Mouse (Mus musculus): ENCODE data around the gene Auts2. TPM values are rescaled to one million over a fixed set of nuclear protein-coding genes. Genes with fewer than 3 reads are reported as not detected.

The Auts2 gene
- total RNA-seq, 2 experiments from 2014 or later = 3.3 TPM; not detected in 1

DNA sequence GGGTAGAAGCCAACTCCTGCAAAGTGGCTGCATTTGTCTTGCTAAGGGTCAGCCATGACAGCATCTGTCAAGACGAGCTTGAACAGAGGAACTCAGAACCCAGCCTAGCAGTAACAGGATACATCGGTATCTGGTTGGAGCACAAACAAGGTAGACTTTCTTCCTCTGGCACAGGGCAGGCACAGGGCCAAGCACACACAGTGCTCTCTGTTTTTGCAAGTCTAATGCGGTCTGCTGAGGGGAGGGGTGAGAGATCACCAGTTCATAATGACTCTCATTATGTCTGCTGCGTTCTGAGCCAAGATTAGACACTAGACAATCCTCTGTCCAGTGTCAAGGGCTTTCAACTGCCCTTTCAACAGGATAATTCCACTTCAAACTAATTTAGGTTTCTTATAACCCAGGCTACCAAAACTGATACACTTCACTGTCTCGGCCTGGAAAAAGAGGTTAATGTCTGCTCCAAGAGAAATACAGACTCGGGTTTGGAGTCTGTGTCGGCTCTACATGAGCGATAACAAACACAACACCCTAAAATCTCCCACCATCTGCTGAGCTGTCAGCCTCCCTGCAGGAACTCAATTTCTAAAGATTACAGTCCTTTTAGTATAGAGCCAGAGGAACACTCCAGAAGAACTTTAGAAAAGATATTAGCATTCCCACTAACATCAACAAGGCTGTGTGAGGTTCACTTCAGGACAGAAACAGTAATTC lies 313.3 kb downstream of the Auts2 start:
- ATAC-seq (replicated peaks; ENCODE audit: low FRiP score, low TSS enrichment, poor library complexity, severe bottlenecking) = peak; percentile 51; the same call in 1 of the 2 replicates

DNA sequence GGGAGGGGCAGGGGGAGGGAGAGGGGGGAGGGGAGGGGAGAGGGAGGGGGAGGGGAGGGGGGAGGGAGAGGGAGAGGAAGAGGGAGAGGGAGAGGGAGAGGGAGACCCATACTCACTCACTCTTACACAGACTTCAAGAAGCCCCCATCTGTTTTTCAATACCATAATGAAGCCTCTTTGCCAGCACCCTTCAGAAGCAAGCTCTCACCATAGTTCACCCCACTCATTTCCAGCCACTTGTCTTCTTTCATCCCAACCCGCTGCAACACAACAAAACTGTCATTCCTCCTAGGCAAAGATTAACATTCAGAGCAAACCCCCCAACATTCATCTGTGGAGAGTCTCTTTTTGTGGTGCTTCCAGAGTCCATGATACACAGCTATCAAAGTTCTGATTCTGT lies 314.1 kb downstream of the Auts2 start:
- no peak for ATAC-seq (replicated peaks; ENCODE audit: low FRiP score, low TSS enrichment, poor library complexity, severe bottlenecking)

DNA sequence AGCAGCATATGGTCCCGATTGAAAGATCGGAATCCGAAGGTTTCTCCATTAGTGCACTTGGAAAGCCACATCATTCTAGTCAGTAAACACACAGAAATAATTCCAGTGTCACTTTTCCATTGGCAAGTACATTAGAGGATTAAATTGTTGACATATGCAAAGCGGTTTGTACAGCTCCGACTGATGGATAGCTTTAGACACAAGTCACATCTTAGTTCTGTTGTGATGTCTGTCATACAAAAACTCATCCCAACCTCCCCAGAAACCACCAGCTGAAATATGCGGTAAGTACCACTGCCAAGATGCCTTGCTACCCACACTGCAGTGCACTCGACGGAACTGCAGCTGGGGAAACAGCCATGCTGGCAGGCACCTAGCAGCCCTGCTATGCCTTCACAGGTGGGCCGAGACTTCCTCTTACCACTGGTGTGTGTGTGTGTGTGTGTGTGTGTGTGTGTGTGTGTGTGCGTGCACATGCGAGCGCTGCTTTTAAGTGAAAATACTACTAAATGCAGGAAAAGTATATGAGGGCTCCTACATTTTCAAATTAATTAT lies 322.7 kb downstream of the Auts2 start:
- ATAC-seq (replicated peaks; ENCODE audit: low FRiP score, low TSS enrichment, poor library complexity, severe bottlenecking) = no peak

DNA sequence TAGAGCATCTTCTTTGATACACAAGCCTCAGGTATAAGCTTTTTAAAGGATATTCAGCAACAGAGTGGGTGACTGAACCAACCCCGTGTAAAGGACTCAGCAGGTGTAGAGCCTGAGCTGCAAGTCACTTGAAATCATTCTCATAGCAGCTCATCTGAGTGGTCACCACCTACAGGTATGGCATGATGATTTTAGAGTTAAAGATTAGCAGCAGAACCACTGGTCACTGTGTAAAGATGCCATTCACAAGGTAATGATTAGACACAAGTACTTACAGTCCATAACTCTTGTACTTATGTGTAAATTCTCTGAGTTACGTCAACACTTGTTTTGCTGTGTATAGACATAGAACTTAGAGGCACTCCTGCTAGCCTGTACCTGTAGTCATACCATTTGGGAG lies 327.0 kb downstream of the Auts2 start:
- ATAC-seq (replicated peaks; ENCODE audit: low FRiP score, low TSS enrichment, poor library complexity, severe bottlenecking) = no peak

DNA sequence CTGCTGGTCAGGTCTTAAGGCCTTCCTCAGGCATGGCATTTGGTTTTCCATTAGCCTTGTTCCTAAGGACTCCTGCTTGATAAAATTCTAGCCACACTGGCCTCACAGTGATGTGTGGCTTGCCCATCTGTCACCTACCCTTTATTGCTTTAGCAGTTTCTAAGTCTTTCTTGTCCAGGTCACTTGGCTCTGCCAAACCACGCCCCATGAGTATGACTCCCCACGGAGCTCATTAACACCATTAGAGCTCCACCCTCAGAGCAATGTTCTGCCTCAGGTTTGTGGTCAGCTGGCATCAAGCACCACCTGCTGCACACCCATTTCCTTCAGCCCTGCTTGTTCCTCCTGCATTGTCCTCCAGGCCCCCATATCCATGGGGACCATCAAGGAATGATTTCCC lies 330.7 kb downstream of the Auts2 start:
- no peak for ATAC-seq (replicated peaks; ENCODE audit: low FRiP score, low TSS enrichment, poor library complexity, severe bottlenecking)

DNA sequence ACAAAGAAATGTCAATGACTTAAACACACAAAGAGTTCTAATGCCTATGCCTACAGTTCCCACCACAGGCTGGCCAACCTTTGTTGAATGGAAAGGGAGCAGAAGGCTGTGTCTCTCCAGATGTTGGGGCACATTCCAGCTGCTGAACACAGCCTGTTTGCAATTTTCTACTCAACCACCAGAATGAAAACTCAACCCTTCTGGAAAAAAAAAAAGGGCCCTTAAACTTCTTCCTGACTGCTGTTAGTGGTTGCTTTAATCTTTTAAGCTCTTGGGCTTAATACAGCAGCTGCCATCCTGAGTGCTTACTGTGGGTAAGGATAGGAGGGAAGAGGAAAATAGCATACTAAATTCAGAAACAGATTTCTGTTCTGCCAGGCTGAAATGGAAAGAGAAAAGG lies 333.4 kb downstream of the Auts2 start:
- ATAC-seq (replicated peaks; ENCODE audit: low FRiP score, low TSS enrichment, poor library complexity, severe bottlenecking) = no peak

DNA sequence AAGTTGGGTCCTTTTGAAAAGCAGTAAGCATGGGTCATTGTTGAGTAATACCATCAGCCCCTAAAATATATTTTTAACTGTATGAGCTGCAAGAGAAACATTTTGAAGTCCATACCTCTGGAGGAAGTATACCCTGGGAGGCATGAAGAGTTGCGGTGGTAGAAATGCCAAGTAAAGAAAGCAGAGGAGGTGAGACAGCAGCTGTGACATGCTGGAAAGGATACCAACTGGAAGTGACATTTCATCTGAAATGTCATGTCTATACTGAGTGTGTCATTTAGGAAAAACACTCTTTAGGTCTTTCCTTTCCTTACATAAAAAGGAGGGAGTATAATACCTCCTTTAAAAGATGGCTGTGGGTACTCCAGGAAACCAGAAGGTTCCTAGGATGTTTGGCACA lies 336.9 kb downstream of the Auts2 start:
- no peak for ATAC-seq (replicated peaks; ENCODE audit: low FRiP score, low TSS enrichment, poor library complexity, severe bottlenecking)

DNA sequence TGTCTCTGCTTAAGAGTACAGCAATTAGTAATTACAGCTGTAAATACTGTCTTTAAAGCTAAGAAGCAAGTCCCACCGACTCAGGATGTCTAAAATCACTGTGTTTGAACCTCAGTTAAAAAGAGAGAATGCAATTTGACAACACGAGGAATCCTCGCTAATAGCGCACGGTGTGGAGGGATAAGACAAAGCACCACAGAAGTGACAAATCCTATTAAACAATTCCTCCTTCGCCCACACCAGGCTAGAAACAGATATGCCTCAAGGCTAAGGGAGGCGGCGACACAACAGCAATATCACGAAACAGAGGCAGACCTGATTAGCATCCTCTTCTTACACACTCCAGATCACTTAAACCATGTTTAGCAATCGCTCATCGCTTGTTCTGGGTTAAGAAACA lies 339.3 kb downstream of the Auts2 start:
- ATAC-seq (replicated peaks; ENCODE audit: low FRiP score, low TSS enrichment, poor library complexity, severe bottlenecking) = no peak

DNA sequence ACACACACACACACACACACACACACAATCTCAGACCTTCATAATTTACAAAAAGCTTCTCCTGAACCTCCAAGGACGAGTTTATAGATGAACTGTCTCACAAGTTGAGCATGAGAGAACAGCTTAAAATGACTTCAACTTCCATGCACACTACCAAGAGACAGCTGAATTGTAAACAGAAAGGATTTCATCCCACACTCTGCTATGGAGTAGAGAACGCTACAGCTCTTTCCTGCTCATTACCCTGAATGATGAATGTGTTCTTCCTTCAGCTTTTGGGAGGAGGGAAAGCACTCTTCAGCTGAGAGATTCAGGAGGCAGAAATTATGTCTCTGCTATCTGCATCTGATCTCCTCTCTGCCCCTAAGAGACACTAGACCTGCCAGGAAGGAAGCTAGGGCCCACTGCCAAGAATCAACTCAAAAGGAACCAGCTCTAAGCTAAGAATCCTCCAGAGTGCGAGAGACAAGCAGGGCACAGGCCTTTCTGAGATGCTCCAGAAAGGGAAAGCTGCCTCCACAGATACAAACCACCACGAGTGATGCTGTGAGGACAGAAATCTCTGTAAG lies 342.0 kb downstream of the Auts2 start:
- ATAC-seq (replicated peaks; ENCODE audit: low FRiP score, low TSS enrichment, poor library complexity, severe bottlenecking) = no peak

DNA sequence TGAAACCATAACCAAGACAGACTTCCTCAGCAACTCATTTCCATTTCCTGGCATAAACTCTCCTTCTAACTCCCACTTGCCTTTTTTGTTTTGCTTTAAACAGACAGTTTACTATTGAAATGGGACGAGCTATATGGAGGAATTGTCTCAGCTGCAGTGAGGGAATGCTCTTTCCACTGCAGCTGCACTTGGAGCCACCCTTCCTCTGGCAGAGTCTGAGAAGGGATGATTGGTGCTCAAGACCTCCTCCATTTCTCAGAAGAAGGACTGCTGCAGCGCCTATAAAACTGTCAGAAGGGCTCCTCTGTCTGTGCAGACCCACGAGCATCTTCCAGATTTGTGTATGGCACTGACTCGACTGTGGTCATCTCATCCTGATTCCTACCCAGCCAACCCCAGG lies 342.5 kb downstream of the Auts2 start:
- no peak for ATAC-seq (replicated peaks; ENCODE audit: low FRiP score, low TSS enrichment, poor library complexity, severe bottlenecking)

DNA sequence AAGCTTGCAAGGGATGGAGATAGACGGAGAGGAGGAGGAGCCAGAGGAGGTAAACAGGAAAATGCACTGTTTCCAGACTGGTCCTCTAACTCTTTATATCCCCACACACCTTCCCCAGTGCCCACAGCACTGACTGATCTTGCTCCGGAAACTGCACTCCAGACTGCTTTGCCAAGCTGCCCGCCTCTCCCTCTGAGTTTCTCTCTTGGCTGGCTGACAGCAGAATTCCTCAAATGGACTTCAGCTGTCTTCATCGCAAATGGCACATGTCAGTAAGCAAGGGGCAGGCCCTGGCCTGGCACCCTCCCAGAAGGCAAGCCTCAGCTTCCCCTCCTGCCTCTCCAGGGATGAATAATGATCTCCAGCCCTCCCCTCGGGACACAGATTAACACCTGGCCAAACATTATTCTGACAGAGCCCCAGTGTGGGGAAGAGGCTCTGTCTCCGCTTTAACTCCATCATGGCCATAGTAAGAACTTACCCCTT lies 348.1 kb downstream of the Auts2 start:
- no peak for ATAC-seq (replicated peaks; ENCODE audit: low FRiP score, low TSS enrichment, poor library complexity, severe bottlenecking)

DNA sequence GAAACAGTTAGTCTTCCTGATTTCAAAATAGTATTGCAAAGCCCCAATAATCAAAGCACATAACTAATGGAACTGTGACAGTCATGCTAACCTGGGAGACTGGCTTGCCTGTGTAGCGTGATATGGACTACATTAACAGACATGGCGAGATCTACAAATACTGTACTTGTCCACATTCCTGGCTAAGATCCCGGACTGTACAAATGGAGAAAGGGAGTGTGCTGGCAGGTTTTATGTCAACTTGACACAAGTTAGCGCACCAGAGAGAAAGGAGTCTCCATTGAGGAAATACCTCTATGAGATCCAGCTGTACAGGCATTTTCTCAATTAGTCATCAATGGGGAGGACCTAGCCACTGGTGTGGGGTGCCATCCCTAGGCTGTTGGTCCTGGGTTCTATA lies 353.0 kb downstream of the Auts2 start:
- ATAC-seq (replicated peaks; ENCODE audit: low FRiP score, low TSS enrichment, poor library complexity, severe bottlenecking) = no peak

DNA sequence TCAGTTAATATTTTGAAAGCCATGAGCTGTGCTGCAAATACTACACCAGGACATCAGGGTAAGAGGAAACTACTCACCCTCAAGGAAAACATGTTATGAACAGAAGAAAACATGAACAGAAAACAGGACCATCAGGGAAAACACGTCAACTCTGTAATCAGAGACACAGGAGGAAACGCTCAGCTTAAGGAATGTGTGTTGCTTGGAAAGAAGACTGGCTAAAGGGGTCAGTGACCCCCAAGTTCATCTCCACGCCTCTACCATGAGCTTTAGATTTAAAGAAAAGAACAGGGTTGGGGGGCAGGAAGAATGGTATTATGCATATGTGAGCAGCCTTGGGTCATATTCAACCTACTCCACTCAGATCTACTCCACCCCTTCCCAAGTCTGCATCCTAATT lies 356.5 kb downstream of the Auts2 start:
- ATAC-seq (replicated peaks; ENCODE audit: low FRiP score, low TSS enrichment, poor library complexity, severe bottlenecking) = no peak

DNA sequence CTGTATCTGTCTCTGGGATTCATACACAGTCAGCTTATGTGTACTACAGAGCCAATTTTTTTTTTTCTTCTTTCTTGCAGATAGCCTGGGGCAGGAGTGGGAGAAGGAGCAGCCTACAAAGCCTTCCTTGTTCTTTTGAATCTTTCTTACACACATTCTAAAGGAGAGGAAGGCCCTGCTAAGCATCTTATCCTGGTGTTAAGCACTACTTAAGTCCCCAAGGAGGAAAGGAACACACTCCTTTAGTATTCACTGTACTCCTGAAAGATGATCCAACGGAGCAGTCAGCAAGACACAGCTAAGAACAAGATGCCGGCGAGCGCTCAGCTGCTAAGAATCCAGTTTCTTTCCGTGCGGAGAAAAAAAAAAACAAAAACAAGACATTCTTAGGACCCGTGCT lies 356.9 kb downstream of the Auts2 start:
- ATAC-seq (replicated peaks; ENCODE audit: low FRiP score, low TSS enrichment, poor library complexity, severe bottlenecking) = no peak

DNA sequence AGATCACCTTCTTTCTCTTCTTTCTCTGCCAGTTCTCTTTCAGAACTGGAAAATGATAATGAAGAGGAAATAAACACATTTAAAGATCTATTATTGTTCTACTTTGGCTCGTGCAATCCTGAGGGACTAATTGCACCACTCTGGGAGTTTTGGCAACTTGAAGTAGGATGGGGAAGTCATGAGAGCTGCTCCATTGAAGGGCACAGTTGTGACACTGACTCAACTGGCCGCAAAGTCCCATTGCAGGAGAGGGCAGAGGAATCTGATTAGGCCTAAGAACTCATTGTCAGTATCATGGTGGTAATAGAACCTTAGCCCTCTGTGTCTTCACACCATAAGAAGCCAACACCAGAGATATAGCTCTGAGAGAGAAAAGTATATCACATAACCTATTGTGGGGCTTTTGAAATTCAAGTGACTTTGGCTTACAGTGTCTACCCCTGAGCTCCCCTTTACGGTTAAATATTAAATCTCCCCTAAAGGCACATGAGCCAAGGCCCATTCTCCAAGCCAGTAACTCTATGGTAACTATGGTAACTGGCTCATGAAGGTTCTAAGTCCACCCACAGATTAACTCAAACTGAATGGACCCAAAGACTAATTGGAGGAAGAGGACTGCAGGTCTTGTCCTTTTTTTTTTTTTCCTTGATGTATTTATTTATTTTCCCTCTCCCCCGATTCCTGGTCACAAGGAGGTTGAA lies 358.6 kb downstream of the Auts2 start:
- ATAC-seq (replicated peaks; ENCODE audit: low FRiP score, low TSS enrichment, poor library complexity, severe bottlenecking) = no peak

DNA sequence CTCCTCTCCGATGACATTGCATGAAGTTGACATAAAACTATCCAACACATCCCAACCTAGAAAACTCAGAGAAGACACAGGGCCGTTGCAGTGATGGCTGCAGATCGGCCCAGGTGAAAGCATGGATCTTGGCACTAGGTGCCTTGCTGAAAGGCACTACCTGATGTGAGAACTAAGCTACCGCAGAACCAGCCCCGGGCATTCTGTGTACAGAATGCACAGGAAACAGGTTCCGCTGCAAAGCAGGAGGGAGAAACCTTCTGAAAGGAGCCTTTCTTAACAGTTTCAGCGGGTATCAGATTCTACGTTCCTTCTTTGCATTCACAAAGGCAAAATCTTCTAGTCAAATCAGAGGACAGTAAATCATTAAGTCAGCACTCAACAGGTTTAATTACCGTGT lies 361.1 kb downstream of the Auts2 start:
- no peak for ATAC-seq (replicated peaks; ENCODE audit: low FRiP score, low TSS enrichment, poor library complexity, severe bottlenecking)

DNA sequence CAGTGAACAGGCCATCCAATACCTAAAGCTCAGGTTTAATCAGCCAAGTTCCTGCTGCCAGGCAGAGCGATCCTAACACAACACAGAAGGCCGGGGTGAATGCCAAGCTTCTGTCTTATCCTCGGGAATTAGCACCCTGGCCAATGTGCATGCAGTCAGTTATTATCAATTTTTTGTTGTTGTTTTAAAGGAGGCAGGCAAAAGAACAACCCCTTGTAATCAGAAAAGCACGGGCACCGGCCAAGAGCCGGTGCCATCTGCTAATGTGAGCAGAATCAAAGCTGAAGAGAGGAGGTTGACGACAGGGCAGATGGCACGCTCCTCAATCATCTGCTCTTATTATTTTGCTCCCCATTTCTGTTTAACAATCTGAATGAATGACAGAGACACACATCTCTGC lies 373.1 kb downstream of the Auts2 start:
- ATAC-seq (replicated peaks; ENCODE audit: low FRiP score, low TSS enrichment, poor library complexity, severe bottlenecking) = no peak

DNA sequence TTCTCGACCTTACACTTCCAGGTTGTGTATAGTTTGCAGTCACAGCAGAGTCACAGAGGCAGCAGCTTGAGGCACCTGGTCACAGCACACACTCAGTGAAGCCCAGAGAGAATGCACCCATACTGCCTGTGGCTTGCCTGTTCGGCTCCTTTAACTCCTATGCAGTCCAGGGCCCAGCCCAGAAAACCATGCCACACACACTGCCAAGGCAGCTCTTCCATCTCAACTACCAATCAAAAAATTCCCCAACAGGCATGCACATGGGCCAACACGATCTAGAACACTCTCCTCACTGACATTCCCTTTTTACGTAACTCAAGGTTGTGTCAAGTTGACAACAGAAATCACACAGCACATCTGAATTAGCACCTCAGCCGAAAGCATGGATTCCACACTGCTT lies 374.3 kb downstream of the Auts2 start:
- no peak for ATAC-seq (replicated peaks; ENCODE audit: low FRiP score, low TSS enrichment, poor library complexity, severe bottlenecking)

DNA sequence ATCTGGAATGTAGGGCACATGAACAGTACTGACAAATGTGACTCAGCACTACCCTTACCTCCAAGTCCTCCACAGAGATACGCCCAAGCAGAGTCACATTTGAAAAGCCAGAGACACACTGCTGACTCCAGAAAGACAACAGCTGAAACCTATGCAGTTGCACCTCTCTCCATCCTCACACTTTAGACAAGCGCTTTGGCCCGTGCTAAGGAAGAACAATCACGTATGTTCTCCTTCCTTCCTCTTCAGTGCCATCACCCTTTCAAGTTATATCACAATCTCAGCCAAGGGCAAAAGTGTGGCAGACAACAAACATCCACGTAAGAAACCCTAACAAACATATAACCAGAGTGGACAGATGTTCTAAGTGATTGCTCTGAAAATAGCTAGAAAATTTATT lies 374.9 kb downstream of the Auts2 start:
- ATAC-seq (replicated peaks; ENCODE audit: low FRiP score, low TSS enrichment, poor library complexity, severe bottlenecking) = no peak

DNA sequence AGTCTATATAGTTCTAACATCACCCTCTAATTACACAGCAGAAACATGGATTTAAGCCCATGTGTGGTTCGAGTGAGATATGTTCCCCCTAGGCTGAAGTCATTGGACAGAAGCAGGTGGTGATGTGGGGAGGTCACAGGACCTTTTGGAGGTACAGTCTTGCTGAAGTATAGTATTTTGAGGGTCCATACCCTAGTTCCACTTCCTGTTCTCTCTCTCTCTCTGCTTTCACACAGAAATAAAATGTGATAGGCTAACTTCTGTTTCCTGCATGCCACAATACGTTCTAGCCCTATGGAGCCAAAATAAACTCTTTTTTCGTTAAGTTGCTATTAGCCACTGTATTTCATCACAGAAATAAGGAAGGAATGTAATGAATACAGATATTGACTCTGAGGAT lies 376.6 kb downstream of the Auts2 start:
- no peak for ATAC-seq (replicated peaks; ENCODE audit: low FRiP score, low TSS enrichment, poor library complexity, severe bottlenecking)

DNA sequence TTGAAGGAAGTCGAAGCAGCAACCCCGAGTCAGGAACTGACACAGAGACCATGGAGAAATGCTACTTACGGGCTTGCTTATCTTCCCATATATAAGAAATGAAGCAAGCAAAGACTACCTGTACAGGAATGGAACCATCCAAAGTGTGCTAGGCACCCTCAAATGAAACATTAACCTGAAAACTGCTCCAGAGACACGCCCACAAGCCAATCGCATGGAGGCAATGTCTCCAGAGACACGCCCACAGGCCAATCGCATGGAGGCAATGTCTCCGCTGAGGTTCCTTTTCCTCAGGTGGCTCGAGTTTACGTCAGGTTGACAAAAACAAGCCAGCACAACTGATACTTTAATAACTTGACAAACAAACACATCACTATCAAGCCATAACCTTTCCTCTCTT lies 379.2 kb downstream of the Auts2 start:
- no peak for ATAC-seq (replicated peaks; ENCODE audit: low FRiP score, low TSS enrichment, poor library complexity, severe bottlenecking)

Data from megakaryocyte-erythroid progenitor cell, adult 5-6 weeks (primary cell).